In genomic region chr10:75098446-75099183, GRCm38 (mm10) we compare ENCODE assay signal across 8 mouse cellular contexts. TPM values are rescaled to one million over a fixed set of nuclear protein-coding genes. Genes with fewer than 3 reads are reported as not detected.
DNase-seq lines count a peak whose midpoint lies in the region; ATAC-seq lines count a peak whose summit lies in the region.
"Had no signal": no experiment of that assay in that cellular context is flagged by ENCODE, and none has a peak within 500 bp of the region (broad histone marks: within the 10 kb centered on the region; RNA-seq: fewer than 3 reads in every experiment).

No protein-coding gene starts in this region.

- no peak overlapping the region for H3K4me2 ChIP-seq in hindbrain, embryonic 15.5 days

- H3K4me1 ChIP-seq in hindbrain, embryonic 15.5 days (replicated peaks): peaks cover 39% of the 10 kb centered on the region

- 28% methylated on average over 10 of the region's 10 CpGs for WGBS in hindbrain, embryonic 15.5 days

- ATAC-seq in hindbrain, embryonic 15.5 days (ENCODE audit: low FRiP score, low read depth): peak; percentile 70
- ATAC-seq in megakaryocyte progenitor cell, adult 5-6 weeks (replicated peaks; ENCODE audit: poor library complexity): no peak

- H3K9me3 ChIP-seq in hindbrain, embryonic 15.5 days: no peaks in the 10 kb centered on the region

- H3K4me3 ChIP-seq in hindbrain, embryonic 15.5 days: no peak overlapping the region

- no peaks in the 10 kb centered on the region for H3K36me3 ChIP-seq in hindbrain, embryonic 15.5 days

- H3K27me3 ChIP-seq in hindbrain, embryonic 15.5 days: no peaks in the 10 kb centered on the region

- peak; percentile 39 for DNase-seq in MN1 (ENCODE audit: low spot score)
- DNase-seq in embryo, embryonic 10 days (ENCODE audit: low spot score): peak; percentile 95
- peak; percentile 31 for DNase-seq in lung, postnatal 14 days
- DNase-seq in ovary, postnatal 36 days (ENCODE audit: low spot score): no peak
- no peak for DNase-seq in thymus, postnatal 14 days
- DNase-seq: gastrocnemius, postnatal 36 days had no signal

- H3K9ac ChIP-seq in hindbrain, embryonic 15.5 days: no peak overlapping the region

- peak overlapping the region; percentile 26 for H3K27ac ChIP-seq in hindbrain, embryonic 15.5 days (replicated peaks)

RNA-seq across cellular contexts. Expression of gene Bcr, which starts 38.2 kb away (rescaled TPM):
- polyA plus RNA-seq in hindbrain, embryonic 15.5 days (2015; fragmentation: Nextera tagmentation; extraction: Ambion mirVana): 14.0 and 16.5 TPM in 2 replicates
- 18.1 and 18.6 TPM in 2 replicates for total RNA-seq in megakaryocyte progenitor cell, adult 5-6 weeks (2015)
- 23.0 and 28.2 TPM in 2 replicates for total RNA-seq in megakaryocyte progenitor cell, adult 5-6 weeks (2017)

Comparison
In these comparisons a context has a peak if more than half of its experiments do, and no peak if none do; other contexts are left out.
1. DNase-seq: peak in MN1 (single experiment), embryo, embryonic 10 days (single experiment) and lung, postnatal 14 days (single experiment); none in ovary, postnatal 36 days (single experiment) and thymus, postnatal 14 days (single experiment).